Mouse (Mus musculus) megakaryocyte progenitor cell, adult 5-6 weeks (primary cell): ENCODE measurements around the gene Gmps. TPM values are rescaled to one million over a fixed set of nuclear protein-coding genes. Genes with fewer than 3 reads are reported as not detected.

Source experiments
- ATAC-seq: replicated peaks from 2 replicates; pipeline ENCODE4 v1.8.0; 2016; ENCODE audit warnings: mild to moderate bottlenecking, moderate TSS enrichment, inconsistent platforms; ENCODE audit not compliant: poor library complexity
- total RNA-seq, 2 experiments: library from RNA; stranded (forward) in 1 of 2; stranded (reverse) in 1 of 2; fragments of 157-497, 149-512 nt in 1 of 2; fragments of 200-1000 nt in 1 of 2; gene quantifications; 2 replicates each; pipeline versions ENCODE4 v1.2.3 to v1.2.4; 2015 to 2017

Gene Gmps
- total RNA-seq (2015) (53.2 and 54.4 TPM in 2 replicates), total RNA-seq (2017) (49.4 and 55.3 TPM in 2 replicates)

DNA sequence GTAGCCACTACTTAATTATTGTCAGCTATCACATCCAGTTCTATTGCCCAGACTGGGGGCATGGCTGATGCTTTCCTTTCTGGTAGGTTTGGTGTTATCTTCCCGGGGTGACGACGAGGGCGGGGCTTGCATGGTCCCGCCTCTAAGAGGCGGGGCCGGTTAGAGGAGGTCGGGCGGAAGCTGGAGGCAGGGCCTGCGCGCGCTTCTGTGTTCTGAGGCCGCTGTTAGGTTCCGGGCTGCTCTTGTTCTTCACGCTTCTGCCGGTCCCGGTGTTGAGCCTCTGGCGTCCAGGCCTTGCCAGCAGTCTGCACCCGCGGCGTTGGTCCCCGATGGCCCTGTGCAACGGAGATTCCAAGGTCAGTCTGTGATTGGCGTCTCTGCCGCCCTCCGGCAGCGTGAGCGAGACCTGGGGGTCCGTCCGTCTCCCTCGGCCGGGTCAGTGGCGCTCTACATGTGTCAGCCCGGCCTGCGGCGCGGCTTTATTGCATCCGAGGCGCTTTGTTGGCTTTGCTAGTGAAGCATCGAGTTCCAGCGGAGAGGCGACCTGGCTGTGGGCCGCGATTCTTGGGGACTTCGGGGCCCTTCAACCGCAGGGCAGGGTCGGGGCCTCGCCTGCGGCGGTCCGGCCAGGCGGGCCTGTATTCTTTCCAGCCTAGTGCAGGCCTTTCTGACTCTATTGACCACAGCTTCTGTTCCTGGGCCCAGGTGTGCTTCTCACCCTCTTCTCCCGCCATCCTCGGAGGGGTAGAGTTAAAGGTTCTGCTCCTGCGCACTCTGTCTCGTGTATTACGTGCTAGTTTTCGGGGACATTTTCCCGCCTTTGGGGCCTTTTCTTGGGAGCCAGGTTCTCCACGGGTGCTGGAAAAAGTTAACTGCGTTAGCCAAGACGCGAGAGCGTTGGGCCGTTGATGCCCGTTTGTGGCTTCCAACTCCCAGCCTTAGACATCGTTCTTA lies at the start of gene Gmps:
Gene Gmps (plus strand): TSS at position 152 of the 954 bp plus-strand sequence.
- peak; percentile 98 for ATAC-seq

DNA sequence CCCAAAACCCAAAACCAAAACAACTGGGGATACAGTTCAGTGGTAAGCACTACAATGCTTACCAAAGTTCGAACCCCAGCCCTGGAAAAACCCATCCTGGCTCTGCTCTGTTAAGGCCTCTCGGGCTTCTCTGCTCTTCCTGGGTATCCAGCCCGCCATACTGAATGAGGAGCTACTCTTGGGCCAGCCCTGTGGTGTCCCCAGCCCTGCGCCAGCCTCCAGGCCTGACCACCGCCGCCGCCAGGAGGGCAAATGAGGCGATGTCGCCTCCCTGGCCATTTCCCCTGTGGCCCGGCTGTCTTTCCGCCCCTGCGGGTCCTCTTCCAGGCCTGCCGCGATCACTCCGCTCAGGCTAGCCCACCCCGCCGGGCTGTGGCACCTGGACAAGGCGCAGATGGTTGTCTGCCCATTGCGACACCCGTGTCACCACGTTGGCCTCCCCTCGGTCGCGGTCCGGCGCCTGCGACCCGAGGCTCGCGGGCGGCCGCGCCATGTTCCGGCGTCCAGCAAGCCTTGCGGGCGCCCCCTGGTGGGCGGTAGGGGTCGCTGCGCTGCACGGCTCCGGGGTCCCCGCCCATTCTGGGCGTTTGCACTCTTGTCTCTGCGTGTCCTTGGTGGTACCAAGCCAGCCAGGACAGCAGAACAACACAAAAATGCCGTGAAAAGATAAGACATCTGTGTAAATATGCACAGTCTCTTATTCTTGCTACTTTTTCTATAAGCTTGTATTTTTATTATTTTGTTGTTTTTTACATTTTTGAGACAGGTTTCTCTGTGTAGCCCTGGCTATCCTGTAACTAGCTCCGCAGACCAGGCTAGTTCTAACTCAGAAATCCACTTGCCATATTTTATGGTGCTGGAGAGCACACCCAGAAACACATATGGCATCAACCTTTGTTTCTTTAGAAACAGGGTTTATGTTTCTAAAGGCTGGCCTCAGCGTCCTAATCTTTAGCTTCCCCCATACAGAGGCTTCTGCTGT lies 46.7 kb upstream of the Gmps start, which contains the start of gene E130311K13Rik:
Gene E130311K13Rik (minus strand): TSS at position 595 of the 982 bp plus-strand sequence.
- peak; percentile 95 for ATAC-seq

DNA sequence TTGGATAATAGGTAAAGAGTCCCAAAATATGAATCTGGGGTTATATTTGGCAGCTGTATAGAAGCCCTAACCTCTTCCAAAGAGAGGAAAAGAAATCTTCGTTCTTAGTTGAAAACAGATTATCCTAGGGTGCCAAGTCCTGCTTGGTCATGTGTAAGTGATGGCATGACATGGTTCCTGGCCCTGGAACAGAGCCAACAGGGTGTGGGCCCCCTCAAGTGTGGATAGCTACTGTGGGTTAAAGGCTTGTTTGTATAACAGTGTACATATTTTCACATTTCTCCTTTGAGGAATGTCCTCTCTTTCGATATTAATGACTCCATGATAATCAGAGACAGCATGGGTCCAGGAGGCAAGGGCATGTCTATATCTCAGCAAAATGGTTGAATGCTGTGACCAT lies 37.0 kb upstream of the Gmps start:
- ATAC-seq = no peak

DNA sequence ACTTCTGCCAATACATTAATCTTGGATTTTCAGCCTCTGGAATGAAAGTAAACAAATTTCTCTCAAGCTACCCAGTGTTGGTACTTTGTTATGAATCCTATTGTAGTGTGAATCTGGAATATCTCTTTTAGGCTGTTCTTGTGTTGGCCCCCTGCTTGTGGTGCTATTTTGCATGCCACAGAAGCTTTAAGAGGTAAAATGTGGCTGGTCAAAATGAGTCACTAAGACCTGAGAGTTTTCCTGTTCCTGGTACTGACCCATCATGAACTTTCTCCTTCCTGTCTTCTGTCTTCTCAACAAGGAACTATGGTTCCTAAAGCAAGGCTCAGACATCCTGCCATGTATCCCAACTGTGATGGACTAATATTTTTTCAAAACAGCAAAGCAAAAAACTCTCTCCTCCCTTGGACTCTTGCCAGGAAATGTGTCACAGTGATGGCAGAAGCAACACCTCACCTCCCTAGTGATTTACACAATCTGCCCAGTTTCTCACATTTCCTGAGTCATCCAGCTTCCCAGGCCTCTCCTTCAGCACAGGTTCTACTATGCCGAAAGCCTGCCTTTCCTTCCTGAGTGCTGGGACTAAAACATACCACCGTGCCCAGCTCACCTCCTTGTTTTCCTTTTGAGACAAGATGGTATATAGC lies 34.6 kb upstream of the Gmps start:
- ATAC-seq = no peak

DNA sequence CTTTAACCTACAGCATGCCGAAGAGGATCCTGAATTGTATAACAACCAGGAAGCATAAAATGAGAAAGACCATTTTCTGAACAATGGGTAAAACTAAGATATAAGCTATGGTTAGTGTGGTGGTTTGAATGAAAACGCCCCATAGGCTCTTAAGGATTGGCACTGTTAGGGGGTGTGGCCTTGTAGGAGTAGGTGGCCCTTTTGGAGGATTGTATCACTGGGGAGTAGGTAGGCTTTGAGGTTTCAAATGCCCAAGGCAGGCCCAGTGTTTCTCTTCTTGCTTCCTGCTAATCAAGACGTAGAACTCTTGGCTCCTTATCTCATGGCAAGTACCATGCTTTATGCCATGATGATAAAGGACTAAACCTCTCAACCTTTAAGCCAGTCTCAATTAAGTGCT lies 26.1 kb upstream of the Gmps start:
- peak; percentile 65; the same call in 1 of the 2 replicates for ATAC-seq

DNA sequence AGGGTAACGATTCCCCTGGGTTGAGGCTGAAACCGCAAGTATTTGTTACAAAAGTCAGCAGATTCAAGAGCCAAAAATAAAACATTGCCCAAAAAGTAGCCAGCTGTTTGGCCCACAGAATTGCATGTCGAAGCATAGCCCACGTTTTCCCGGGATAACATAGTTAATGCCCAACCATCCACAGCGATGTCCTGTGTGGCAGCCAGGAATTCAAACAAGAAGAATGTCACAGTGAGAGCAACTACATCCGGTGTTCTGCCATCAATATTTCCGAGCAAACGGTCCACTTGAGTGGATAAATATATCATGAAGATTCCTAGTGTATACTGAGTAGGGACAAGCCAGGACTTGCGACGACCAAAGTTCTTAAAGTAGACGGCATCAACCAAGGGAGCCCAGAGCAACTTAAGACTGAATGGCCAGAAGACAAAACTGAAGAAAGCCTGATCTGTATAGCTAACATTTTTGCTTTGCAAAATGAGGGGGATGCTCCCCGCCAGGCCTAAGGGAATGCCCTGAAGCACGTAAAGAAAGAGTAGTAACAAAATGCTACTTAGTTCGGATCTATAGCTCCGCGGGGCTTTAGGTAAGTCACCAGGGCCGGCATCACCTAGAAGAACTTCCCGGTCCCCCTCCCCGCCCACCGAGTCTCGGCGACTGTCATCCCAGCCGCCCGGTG lies 12.3 kb upstream of the Gmps start:
- peak; percentile 21 for ATAC-seq

DNA sequence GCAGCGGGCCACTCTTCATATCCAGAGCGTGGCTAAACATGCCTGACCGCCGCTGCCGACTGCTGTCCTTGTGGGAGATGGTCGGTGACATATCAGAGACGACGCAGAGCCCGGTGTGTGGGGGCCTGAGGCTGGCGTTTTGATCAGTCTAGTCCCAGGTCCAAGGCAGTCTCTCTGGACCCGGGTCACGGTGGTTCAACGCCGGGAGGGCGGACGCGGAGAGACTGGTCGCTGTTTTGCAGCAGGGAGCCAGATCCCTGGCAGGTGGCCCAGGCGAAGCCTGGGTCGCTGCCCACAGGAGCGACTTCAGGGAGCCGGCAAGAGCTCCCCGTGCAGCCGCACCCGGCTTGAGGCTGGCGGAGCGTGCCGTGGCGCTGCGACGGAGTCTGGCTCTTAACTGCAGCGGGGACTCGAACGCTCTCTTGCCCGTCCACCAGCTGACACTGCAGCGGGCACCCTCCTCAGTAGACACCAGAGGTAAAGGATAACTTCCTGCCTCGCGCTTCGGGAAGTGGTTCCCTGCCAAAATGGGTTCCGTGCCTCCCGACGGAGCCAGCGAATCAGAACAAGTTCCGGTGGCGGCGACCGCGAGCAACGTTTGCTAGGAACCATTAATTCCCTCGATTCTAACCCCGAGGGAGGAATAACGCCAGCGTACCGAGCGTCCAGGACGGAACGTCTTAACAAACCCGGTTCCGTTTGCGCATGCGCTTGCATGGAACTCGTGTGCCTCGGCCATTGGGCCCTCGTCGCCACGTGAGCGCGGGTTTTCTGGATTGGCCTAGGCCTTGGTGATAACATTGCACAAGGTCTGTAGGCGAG lies 11.6 kb upstream of the Gmps start, which contains the start of gene Slc33a1:
Gene Slc33a1 (minus strand): TSS at position 669 of the 822 bp plus-strand sequence.
- ATAC-seq = peak; percentile 93

DNA sequence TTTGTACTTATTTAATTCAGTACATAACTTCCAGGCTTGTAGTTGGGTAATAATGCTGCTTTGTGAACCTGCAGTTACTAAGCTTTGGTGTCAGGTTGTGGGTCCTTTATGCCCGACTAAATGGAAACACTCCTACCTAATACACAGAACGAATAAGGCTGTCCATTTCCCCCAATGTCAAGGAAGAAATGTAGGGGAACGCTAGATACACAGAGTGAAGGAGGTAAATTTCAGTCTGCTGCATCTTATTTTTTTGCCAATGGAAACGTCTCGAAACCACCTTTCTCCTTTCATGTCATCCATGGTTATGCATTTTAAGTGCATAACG lies 11.0 kb upstream of the Gmps start:
- ATAC-seq = no peak

DNA sequence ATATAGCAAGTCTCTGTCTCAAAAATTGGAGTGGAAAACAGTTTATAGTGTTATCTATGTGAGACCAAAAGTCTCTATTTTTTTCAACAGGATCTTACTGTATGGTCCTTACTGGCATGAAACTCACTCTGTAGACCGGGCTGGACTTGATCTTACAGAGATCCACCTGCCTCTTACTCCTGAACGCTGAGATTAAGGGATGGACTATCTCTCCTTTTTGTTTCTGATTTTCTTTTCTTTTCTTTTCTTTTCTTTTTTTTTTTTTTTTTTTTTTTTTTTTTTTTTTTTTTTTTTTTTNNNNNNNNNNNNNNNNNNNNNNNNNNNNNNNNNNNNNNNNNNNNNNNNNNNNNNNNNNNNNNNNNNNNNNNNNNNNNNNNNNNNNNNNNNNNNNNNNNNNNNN lies 10.0 kb upstream of the Gmps start:
- ATAC-seq = no peak

DNA sequence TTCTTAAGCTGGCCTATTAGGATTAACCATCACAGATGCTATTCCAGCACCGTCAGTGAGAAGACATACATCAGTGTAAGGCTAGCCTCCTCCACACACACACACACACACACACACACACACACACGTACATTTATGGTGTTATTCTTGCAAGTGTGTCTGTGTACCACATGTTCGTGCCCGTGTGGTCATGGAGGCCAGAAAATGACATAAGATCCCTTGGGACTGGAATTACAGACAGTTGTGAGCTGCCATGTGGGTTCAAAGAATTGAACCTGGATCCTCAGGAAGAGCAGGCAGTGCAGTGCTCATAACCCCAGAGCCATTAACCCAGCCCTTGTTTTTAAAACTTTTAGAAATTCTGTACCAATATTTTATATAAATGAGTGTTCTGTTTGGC lies 2.0 kb downstream of the Gmps start:
- no peak for ATAC-seq

DNA sequence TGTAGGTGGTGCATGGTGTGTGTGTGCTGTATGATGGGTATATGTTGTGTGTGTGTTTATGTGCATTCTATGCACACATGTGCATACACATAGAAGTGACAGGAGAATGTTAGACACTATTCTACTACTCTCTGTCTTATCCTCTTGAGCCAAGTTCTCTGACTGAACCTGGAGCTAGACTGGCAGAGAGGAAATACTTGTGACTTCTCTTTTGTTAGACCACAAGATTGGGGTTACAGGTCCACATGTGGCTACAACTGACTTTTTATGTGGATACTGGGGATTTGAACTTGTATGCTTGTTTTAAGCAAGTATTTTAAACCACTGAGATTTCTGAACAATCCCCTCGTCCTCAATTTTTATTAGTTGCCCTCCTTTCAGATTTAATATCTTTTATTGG lies 10.8 kb downstream of the Gmps start:
- ATAC-seq = no peak

DNA sequence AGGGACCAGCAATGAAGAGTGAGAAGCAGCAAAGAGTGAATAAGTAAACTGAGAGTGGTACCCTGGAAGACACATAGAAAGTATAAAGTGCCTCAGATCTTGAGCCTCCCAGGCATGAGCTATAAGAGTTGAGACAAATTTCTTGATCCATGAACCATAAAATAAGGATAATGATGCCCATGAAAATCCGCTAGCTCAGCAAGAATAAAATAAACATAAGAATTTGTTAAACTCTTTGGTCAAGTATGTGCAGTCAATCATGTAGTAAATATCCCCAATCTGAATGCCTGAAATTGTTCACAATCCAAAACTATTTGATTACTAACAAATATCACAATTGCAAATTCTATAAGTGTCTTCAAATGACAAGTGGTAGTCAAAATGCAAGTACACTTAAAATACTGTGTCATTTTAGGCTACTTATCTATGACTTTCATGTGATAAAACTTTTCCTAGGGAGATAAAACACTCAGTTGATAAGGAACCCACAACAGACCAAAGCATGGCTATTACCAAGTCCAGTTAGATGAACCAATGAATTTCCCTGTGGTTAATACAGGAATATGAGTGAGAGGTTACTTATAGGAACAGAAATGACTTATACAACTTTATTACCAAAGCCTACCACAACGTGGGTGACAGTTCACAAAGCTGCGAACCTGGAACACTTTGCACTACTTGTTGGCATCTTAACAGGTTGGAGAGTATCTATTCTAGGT lies 13.0 kb downstream of the Gmps start:
- ATAC-seq = no peak

DNA sequence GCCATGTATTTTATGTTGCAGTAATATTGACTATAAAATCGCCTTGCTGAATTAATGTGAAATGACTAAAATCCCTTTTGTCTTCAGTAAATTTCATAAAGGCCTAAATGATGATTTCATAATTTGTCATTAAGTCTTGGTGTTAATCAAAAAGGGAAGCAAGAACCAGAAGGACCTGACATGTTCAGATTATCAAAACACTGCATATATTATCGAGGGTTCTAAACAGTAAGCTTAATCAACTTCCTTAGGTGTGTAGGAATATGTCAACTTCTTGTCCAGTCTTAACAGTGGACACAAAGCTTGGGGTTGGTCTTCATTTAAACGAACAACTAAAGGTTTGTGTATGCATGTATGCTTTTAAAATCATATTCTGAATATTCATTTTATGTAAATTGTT lies 45.5 kb downstream of the Gmps start:
- ATAC-seq = no peak

DNA sequence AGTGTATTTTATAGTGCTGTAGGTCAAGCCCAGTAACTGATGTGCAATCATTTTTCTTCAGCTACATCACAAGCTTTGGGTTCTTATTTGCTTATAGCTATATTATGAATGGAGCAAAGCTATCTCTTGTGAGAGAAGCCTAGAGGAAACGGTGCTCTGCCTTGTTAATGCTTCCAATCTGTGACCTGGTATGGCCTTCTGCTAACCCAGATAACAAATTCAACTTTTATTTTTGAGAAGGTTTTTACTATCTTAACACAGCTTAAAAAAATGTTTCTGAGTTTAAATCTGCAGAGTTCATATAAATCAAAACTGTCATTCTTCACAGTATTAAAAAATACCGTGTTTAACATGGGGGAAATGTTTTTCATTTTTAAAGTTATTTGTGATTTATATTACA lies 46.0 kb downstream of the Gmps start:
- ATAC-seq = no peak

DNA sequence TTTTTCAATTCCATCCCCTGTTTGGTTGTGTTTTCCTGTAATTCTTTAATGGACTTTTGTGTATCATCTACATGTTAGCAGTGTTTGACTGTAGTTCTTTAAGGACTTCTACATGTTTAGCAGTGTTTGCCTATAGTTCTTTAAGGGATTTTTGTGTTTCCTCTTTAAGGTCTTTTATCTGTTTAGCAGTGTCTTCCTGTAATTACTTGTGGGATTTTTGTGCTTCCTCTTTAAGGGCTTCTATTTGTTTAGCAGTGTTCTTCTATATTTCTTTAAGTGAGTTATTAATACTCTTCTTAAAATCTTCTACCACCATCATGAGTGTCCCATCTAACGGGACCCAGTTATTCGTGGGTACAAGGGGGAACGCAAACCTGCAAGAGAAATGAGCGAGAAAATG lies 53.9 kb downstream of the Gmps start:
- no peak for ATAC-seq

DNA sequence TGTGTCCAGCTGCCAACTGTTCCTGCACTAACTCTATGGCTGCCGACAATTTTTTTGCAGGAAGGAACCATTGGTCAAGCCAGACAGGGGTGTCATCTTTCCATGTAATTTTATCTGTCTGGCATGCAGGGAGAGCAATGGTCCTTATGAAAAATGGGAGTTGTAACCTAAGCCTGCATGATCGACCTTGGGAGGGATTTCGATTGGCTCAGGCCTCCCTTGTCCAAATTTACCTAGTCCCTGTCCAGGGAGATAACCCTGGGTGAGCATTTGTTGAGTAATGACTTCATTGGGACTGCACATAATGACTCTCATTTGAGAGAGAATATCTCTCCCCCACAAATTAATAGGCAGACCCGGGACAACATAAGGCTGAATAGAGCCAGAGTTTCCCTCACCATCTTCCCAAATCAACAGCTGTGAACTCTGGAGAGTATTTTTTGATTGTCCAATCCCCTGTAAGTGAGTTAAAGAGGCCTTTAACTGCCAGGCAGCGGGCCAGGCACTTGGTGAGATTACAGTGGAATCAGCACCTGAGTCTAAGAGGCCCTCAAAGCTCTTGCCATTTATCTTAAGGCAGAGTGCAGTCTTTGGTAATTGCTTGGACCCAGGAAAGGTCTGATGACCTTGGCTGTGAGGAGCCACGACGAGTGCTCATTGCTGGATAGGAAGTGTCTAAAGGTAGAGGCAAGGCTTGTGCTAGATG lies 62.4 kb downstream of the Gmps start:
- no peak for ATAC-seq

DNA sequence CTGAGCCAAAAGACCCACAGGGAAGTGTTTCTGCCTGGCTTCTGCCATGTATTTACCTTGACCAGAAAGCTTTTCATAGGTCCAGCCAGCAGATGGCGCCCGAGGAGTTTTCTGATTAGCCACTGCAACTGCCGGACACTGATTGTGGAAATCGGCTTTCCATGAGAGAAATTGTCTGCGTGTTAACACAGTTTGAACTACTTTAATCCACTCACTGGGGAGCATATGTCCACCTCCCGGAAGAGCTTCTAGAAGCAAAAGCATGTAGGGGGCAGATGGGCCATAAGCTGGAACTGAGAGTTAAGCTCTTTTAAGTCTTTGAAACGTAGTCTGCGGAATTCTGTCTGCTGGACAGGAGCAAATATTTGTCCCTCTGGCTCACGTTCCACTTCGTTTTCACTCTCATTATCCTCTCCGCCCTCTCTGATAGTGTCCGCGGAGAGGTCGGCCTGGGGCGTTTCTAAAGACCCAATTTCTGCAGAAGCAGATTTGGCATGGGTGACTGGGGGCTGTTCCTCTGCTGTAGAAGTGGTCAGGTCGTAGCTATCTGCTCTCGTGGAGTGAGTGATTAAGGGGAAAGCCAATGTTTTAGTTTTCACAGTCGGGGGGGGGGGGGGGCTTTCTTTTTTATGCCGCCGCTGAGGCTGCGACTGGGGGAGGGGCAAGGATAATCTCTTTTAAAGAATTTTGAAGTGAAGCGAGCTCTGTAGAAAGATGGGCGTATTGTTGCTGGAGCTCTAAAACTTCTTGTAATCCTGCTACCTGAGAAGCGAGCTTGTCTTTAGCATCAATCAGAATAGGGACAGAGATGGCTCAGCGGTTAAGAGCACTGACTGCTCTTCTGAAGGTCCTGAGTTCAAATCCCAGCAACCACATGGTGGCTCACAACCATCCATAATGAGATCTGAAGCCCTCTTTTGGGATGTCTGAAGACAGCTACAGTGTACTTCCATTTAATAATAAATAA lies 64.2 kb downstream of the Gmps start:
- peak; percentile 95 for ATAC-seq
